Mouse (Mus musculus): ENCODE measurements around the gene Zic3.

Gene Zic3

GRCm38 (mm10) chrX:58022400-58022799 lies at the start of gene Zic3:
Gene Zic3, plus strand, starts transcription at chrX:58022700.
- DNase-seq (ENCODE audit: low spot score in 2 of 2): no peak

DNA sequence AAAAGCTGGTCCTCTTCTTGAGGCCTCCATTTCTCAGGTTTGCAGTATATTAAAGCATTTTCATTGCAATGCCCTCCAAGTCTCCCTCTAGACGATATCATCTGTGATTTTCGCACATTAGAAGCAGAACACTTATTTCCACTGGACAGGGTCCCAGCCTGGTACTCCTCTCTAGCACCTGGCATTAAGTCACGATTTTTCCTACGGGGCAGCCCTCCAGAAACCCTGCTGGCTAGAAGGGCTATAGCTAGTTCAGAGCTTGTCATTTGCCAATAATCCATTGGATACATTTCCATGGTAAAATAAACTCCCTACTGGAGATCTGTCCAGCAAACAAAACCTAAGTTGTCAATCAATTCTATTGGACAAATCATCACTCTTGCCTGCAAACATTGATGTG lies 40.1 kb upstream of the Zic3 start:
- no peak for DNase-seq (ENCODE audit: low spot score in 2 of 2)

GRCm38 (mm10) chrX:57987455-57988109 lies 34.9 kb upstream of the Zic3 start:
- no peak for DNase-seq (ENCODE audit: low spot score in 2 of 2)

GRCm38 (mm10) chrX:58013391-58013790 lies 9.1 kb upstream of the Zic3 start:
- no peak for DNase-seq (ENCODE audit: low spot score in 2 of 2)

DNA sequence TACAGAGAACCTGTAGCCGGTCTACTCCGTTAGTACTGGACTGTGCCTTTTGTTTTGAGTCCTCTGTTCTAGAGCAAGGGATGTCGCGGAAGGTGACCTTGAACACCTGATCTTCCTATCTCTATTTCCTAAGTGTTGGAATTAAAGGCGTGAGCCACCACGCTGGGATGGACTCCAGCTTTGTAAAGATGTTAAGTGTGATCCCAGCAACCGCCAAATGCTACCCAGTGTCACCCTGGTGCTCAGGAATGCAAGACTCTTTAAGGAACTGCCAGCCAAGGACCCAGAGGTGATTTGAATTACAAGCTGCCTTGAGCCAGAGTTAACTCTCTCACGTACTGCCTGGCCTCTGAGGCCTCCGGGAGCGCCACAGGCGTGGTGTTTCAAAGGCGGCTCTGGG lies 8.4 kb upstream of the Zic3 start:
- no peak for DNase-seq (ENCODE audit: low spot score in 2 of 2)

- no peak for DNase-seq (ENCODE audit: low spot score in 2 of 2)
Observed at GRCm38 (mm10) chrX:58014761-58015160, 7.7 kb upstream of the Zic3 start.

DNA sequence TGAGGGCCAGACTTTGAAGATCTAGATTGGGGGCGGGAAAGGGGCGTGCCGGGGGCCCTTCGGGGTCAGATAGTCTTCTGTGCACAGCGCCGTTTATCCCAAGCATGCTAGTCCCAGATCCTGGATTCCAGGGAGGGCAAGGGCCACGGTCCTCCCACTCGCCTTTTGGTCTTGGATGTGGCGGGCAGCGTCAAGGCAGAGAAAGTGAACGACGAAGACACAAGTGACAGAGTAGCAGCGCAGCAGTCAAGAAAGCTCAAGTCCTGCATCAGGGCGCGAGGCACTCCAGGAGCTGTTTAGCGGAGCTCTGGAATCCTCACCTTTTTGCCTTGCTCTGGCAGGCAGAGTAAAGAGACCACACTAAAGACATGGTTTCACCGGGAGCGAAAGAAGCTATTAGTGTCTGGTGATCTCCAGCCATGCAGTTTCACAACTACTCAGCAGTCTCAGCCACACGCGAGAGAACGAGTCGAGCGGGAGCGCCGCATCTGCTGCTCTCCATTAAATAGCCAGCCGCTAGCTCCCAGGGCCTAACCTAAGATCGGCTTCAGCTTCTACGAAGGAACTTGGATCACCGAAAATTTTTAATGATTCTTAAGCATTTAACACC lies 7.1 kb upstream of the Zic3 start:
- DNase-seq (ENCODE audit: low spot score in 2 of 2): no peak

GRCm38 (mm10) chrX:58018720-58019119 lies 3.8 kb upstream of the Zic3 start:
- DNase-seq (ENCODE audit: low spot score in 2 of 2): no peak

GRCm38 (mm10) chrX:58019257-58019953 lies 3.1 kb upstream of the Zic3 start:
- DNase-seq (ENCODE audit: low spot score in 2 of 2): no peak

- DNase-seq (ENCODE audit: low spot score in 2 of 2): no peak
Observed at GRCm38 (mm10) chrX:58027631-58028030, 5.1 kb downstream of the Zic3 start.

DNA sequence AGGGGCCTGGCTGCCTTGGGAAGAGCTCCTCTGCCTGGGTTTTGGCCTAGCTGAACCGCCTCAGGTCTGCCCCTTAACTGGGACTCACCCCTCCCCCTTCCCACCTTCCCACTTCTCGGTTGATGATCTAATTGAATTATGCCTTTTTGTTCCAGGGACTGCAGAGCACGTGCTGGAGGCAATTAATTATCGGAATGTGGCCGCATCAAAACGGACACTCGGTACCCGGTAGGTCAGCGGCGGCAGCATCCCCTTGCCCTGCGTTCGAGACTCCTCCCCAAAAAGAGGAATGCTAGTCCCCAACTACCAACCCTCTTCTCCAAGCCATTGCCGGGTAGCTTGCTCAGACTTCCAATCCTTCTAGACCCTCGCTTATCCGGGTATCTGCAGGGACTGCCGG lies 5.6 kb downstream of the Zic3 start:
- no peak for DNase-seq (ENCODE audit: low spot score in 2 of 2)

DNA sequence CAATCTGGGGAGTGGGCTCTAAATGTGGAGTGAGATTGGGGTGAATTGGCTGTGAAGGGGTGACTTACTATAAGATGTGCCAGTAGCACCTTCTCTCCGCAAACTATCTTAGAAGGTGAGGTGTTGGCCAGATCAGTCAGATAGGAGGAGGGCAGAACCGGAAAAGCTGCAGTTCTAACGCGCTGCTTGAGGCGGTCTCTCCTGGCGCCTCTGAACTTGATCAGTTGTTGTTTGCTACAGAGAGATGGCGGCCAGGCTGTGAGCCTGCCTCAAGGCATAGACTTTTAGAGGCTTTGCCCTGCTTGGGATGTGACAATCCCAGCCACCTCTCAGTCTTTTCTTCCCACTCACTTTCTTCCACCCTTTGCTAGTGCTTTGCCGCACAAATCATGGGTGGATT lies 6.4 kb downstream of the Zic3 start:
- no peak for DNase-seq (ENCODE audit: low spot score in 2 of 2)

DNA sequence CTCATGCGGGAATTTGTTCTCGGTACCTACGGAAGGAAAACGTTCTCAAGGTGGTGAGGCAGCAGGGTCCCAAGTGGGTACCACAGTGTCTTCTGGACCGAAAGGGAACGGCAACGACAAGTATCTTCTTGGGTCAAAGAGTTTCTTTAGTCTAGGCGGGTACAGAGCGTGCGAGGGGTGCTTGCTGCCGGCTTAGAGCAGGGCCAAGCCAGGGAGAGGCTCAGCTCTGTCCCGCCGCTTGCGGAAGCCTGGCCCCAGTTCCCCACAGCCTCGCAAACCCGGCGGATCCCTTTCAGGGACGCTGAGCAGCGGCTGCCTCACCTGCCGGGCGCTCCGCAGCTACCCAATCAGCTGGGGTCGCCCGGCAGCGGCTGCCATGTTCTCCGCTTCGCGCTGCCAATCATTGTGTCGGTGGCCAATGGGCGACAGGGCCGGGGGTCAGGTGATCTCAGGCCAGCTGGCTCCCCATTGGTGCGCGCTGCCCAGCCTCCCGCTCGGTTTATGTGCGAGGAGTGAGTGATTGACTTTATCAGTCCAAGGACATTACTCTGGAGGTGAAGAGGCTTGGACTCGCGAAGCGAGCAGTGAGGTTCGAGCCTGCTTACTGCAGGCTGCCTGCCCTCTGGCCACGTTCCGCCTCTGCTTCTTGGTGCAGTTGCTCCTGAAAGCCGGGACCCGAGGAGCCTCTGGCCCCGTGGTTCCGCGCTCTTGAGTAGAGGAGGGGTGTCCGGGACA lies 7.8 kb downstream of the Zic3 start:
- DNase-seq (ENCODE audit: low spot score in 2 of 2): no peak

GRCm38 (mm10) chrX:58030835-58031670 lies 8.6 kb downstream of the Zic3 start:
- DNase-seq (ENCODE audit: low spot score in 2 of 2): no peak

DNA sequence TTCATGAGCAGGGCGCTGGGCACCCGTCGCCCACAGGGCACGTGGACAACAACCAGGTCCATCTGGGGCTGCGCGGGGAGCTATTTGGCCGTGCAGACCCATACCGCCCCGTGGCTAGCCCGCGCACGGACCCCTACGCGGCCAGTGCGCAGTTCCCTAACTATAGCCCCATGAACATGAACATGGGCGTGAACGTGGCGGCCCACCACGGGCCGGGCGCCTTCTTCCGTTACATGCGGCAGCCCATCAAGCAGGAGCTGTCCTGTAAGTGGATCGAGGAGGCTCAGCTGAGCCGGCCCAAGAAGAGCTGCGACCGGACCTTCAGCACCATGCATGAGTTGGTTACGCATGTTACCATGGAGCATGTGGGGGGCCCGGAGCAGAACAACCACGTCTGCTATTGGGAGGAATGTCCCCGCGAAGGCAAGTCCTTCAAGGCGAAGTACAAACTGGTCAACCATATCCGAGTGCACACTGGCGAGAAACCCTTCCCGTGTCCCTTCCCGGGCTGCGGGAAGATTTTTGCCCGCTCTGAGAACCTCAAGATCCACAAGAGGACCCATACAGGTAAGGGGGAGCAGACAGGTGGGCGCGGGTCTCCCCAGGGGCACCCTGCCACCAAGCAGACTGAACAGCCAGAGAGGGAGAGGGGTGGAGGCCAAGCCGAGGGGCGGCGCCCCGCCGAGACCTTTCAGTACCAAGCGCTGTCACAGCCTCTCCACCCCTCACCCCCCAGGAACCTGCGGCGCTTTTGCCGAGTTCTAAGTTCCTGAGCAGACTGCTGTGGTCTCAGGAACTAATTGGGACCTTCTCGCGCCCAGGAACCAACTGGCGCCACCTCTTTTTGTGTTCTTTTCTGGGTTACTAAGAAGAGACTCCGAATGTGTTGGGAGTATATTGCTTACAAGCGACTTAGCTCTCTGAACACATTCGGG lies 9.4 kb downstream of the Zic3 start:
- no peak for DNase-seq (ENCODE audit: low spot score in 2 of 2)

- no peak for DNase-seq (ENCODE audit: low spot score in 2 of 2)
Observed at GRCm38 (mm10) chrX:58032622-58033021, 10.1 kb downstream of the Zic3 start.

DNA sequence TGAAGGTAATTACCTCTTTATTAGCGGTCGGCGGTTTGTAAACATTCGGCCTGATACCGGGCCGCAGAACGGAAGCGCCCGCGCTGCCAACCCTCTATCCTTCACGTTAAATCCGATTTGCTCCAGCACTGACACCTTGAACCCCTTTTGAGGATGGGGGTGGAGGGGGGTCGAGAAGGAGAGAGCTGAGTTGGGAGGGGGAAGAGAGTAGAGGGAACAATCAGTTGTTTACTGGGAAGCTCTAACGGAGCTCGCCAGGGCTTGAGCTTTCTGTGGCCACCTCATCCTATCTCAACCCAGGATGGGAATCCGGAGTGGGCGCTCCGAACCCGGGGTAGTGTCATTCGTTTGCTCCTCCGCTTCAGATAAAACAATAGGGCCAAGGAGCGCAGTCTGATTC lies 11.0 kb downstream of the Zic3 start:
- DNase-seq (ENCODE audit: low spot score in 2 of 2): no peak

GRCm38 (mm10) chrX:58038061-58039007 lies 15.8 kb downstream of the Zic3 start:
- DNase-seq (ENCODE audit: low spot score in 2 of 2): no peak

- no peak for DNase-seq (ENCODE audit: low spot score in 2 of 2)
Observed at GRCm38 (mm10) chrX:58039703-58040102, 17.2 kb downstream of the Zic3 start.

All from spleen, postnatal 36 days (tissue).